Mouse (Mus musculus) mammary gland, adult 2 months (tissue): ENCODE data around the gene Armcx4. TPM values are rescaled to one million over a fixed set of nuclear protein-coding genes. Genes with fewer than 3 reads are reported as not detected.

Experiments
- polyA plus RNA-seq: library from polyadenylated mRNA; depleted of rRNA; stranded (reverse); fragments of >200 nt; gene quantifications from 2 replicates; pipeline ENCODE4 v1.2.3, GENCODE M21; 2012; ENCODE audit warnings: low replicate concordance; rRNA removed

The Armcx4 gene
- polyA plus RNA-seq = 0.84 and 1.2 TPM in 2 replicates

GRCm38 (mm10) chrX:134686267-134686666 is at the start of gene Armcx4:
Gene Armcx4 (plus strand): TSS chrX:134686519.

GRCm38 (mm10) chrX:134717752-134718308 is 31.5 kb downstream of the Armcx4 start, which contains the start of gene Armcx1:
Gene Armcx1 (plus strand): TSS chrX:134717963.

Other genes with a start within 250 kb of the Armcx4 start
- gene Taf7l, start 210.0 kb upstream of the Armcx4 start, polyA plus RNA-seq = not detected in 2 replicates
- gene Timm8a1, start 144.7 kb upstream of the Armcx4 start, polyA plus RNA-seq = 0.31 and 1.9 TPM in 2 replicates
- 3.3 and 5.2 TPM in 2 replicates for gene Btk, start 102.9 kb upstream of the Armcx4 start, polyA plus RNA-seq
- 68.5 and 141 TPM in 2 replicates for gene Rpl36a, start 100.9 kb upstream of the Armcx4 start, polyA plus RNA-seq
- 1.5 and 2.5 TPM in 2 replicates for gene Gla, start 85.4 kb upstream of the Armcx4 start, polyA plus RNA-seq
- 5.5 and 12.0 TPM in 2 replicates for gene Hnrnph2, start 85.3 kb upstream of the Armcx4 start, polyA plus RNA-seq
- gene Armcx1, start 31.4 kb downstream of the Armcx4 start, polyA plus RNA-seq = 1.2 and 3.3 TPM in 2 replicates
- gene Armcx6, start 64.9 kb downstream of the Armcx4 start, polyA plus RNA-seq = 1.1 and 1.4 TPM in 2 replicates
- 3.1 and 8.8 TPM in 2 replicates for gene Armcx3, start 70.1 kb downstream of the Armcx4 start, polyA plus RNA-seq
- gene Armcx2, start 122.7 kb downstream of the Armcx4 start, polyA plus RNA-seq = 15.5 and 18.9 TPM in 2 replicates